Mouse (Mus musculus) ES-Bruce4 (cell line): ENCODE data around the gene 3425401B19Rik.

Source experiments
- CTCF ChIP-seq: IDR thresholded peaks from one replicate; pipeline ENCODE4 v1.8.1; 2011; ENCODE audit warnings: low read depth, low read length
- EP300 ChIP-seq: IDR thresholded peaks from 2 replicates; pipeline ENCODE4 v1.6.1; 2011; ENCODE audit warnings: low read depth, low read length; ENCODE audit not compliant: insufficient read depth
- POLR2A ChIP-seq: IDR thresholded peaks from one replicate; pipeline ENCODE4 v1.8.1; 2011; ENCODE audit warnings: low read length; ENCODE audit not compliant: insufficient read depth

- no peak for TF ChIP-seq EP300
- TF ChIP-seq POLR2A, result no peak
- no peak for TF ChIP-seq CTCF
These were observed 41.8 kb upstream of the 3425401B19Rik start for GRCm38 (mm10) chr14:32726864-32727263.
